Mouse (Mus musculus) urinary bladder, adult 18-20 months (tissue): Measurements from ENCODE around the gene Dstn.

Experiments used
- DNase-seq, 2 experiments: peaks; one replicate each; pipeline ENCODE4 v3.0.0; 2022; ENCODE audit warnings: low spot score in 2 of 2, mixed read lengths in 2 of 2

Gene Dstn

GRCm38 (mm10) chr2:143915600-143916135 is 548 bp downstream of the Dstn start:
- peak in 1 of 2 experiments; percentile 47 for DNase-seq

DNA sequence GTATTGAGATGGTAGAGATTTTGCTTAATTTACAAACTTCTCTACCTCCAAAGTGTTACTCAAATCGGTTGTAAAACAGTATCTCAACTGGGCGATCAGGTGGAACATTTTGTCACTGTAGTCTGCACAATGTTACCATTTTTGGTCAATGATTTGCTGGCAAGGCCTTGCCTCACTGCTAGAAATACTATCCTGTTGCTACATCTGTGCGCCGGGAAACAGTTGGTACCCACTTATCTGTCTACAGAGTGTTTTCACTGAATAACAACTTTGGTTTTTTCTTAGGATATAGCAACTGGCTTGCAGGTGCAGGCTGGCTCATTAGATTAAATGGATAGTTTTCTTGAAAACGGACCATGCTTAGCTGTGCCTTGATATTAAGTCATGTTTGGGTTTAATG is 1.1 kb downstream of the Dstn start:
- DNase-seq: no peak

- DNase-seq: no peak
Measured at GRCm38 (mm10) chr2:143917622-143918021, 2.5 kb downstream of the Dstn start.

GRCm38 (mm10) chr2:143918831-143919502 is 3.8 kb downstream of the Dstn start:
- no peak for DNase-seq

GRCm38 (mm10) chr2:143924085-143924484 is 9.0 kb downstream of the Dstn start:
- no peak for DNase-seq

DNA sequence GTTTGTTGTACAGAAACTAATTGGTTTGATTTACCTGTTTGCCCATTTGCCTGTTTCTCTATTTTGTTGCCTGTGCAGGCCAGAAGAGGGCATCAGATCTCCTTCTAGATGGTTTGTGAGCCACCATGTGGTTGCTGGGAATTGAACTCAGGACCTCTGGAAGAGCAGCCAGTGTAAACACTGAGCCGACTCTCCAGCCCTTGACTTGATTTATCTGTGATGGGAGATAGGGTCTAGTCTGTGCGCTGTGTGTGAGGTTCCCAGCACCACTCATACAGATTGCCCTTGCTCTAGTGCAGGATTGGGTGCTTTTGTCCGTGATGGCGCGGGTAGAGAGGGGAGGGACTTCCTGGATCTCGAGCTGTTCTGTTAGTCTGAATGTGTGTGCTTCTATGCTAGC is 10.7 kb downstream of the Dstn start:
- no peak for DNase-seq

DNA sequence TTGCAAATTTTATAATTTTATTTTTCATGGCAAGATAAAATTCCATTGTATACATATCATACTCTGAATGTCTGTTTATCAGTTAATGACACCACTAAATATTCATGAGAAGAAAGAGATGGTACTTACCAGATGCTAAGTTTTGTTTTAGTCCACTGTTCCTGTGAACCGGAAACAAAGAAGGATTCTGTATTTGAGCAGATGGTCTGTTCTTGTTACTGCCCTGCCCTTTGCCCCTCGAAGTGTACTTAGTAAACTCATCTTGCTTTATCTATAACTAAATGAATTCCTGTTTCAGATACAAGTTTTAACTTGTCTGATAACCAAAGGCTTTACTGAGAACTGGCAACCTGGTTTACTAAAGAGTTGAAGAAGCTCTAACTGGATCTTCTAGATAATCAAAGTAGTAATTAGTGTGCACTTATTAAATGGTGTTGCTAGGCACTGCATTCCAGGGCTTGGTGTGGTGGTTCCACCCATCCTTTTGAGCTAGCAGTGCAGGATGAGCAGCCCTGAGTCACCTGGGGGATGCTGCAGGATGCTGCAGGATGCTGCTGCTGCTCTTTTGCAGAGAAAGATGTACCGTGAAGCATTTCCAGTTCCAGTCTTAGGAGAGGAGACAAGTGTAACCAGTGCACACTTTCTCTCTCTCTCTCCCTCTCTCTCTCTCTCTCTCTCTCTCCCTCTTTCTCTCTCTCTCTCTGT is 14.6 kb downstream of the Dstn start:
- no peak for DNase-seq

DNA sequence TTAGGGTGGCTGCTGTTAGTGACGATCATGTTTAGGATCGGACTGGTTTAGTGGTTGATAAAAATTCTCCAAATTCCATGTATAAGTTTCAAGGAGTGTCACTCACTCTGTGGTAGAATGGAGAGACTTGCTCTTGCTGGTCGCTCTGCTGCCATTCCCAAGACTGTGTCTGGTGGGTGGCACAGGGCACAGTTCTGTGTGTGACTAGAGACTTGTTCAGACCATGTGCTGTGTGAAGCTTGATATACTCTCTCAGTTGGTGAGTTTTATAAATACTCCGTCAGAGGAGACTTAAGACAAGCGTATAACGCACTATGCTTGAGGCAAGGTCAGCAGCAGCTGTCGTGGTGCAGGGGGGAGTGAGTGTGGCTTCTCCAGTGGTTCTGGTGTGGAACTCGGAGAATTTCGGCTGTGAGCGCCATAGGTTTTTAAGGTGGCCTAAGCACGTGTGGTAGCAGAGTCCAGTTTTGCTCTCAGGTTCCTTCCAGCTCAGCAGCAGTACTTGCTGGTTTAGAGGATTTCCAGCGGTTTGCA is 17.3 kb downstream of the Dstn start:
- no peak for DNase-seq

DNA sequence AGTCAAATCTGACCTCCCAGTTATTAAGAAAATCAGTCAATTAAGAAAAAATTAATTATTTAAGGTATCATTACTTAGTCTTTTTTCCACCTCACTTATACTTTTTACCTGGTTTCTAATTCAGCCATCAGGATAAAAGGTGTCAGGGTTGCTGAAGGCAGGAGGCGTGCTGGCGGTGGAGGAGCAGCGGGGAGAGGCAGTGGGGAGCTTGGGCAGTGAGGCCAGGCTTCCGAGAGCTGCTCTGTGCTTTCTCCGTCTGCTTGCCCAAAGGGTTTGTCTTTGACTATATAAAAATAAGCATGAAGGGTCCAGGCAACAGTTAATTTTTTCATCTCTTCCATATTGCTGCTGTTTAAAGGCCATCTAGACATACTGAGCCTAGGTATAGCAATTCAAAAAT is 18.4 kb downstream of the Dstn start:
- no peak for DNase-seq

DNA sequence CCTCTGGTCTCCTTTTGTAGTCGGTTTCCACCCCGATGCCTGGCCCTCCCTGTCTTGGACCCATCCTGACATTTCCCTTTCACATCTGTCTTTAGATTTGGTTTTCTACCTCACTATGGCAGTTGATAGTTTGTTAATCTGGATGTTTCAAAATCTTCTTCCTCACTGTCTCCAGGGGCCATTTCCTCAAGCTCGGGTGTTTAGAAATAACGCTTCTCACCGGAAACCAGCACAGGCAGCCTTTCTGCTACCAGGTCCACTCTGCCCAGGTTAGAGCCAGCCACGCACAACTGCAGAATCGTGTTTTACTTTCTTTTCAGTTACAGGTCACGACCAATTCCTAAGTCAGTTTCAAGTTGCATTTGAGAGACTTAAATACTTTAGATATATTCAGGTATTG is 19.3 kb downstream of the Dstn start:
- DNase-seq: no peak

- DNase-seq: no peak
Measured at GRCm38 (mm10) chr2:143937861-143938260, 22.7 kb downstream of the Dstn start.

DNA sequence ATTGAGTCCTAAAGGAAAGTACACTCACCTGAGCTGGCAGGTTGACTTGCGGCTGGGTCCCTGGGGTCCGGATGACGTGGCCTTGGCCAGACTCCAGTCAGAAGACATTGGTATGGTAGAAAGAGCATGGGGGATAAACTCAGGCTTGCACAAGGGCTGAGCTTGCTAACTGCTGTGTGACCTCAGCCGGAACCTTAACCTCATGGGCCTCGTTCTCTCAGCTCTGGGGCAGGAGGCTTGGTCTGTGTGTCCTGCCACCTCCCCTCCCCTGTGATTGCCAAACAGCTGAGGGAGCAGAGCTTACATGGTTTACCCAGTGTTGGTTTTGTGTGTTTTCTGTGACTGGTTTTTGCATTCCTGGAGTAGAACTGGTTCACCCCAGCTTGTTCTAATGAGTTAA is 25.3 kb downstream of the Dstn start:
- DNase-seq: no peak

- DNase-seq: no peak
Measured at GRCm38 (mm10) chr2:143944796-143945195, 29.7 kb downstream of the Dstn start.

DNA sequence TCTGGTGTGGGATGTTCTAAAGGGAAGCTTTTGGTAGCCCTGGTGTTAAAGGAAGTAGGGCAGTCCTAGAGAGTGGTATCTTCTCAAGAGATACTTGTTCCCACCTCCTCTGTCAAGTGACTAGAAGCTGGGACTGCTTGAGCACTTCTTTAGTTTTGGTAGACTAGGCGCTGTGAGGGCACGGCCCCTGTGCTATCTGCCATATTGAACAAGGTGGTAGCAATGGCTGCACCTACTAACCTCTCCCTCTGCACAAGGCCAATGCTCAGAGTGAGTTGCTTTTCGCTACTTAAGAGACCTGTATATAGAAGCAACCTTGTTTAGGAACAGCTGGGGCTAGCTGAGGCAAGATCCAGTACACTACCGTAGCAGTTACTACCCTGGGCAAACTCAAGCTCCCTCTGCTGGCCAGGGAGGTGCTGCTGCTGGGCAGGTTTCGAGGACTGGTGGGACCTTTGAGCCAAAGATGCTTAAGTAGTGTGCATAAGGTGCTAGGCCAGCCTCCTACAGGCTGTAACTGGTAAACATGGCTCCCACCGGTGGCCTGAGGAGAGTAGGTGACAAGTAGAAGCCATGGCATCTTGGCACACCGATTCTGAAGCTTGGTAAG is 30.5 kb downstream of the Dstn start:
- DNase-seq: peak; percentile 39 to 49

DNA sequence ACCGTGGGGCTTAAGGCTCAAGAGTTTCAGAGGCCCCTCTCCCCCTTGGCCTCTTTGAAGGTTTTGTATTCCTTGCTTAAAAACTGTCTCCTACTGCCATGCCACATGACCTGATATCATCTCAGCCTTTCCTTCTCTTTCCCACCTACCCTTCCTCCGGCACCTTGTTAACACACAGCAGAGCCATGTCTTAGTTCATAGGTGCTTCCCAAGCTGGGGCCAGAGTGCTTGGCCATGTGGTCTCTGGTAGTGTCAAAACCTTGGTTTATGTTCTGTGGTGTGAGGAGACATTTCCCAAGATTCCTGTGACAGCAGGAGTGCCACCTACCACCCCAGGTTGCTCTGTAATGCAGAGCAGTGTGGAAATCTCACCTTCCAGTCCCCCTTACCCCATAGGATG is 31.3 kb downstream of the Dstn start:
- DNase-seq: no peak

GRCm38 (mm10) chr2:143947981-143948380 is 32.9 kb downstream of the Dstn start:
- DNase-seq: no peak

DNA sequence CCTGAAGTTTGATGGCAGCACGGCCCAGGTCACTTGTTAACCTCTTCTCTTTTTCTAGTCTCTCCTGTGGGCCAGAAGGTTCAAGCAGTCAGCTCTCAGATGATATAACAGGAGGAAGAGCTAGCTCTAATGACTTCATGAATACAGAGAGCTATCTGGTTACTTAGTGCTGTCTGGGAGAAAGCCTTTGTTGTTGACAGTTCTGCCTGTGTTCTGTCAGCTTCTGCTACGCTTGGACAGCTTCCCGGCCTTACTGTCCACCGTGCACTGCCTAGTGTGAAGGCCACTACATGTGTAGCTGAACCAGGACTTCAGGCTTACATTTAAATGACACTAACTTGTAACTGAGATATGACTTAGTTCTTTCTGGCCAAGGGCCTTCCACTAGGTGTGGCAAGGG is 33.3 kb downstream of the Dstn start:
- DNase-seq: no peak

GRCm38 (mm10) chr2:143949217-143949616 is 34.1 kb downstream of the Dstn start:
- no peak for DNase-seq

- DNase-seq: no peak
Measured at GRCm38 (mm10) chr2:143950290-143951027, 35.3 kb downstream of the Dstn start.

DNA sequence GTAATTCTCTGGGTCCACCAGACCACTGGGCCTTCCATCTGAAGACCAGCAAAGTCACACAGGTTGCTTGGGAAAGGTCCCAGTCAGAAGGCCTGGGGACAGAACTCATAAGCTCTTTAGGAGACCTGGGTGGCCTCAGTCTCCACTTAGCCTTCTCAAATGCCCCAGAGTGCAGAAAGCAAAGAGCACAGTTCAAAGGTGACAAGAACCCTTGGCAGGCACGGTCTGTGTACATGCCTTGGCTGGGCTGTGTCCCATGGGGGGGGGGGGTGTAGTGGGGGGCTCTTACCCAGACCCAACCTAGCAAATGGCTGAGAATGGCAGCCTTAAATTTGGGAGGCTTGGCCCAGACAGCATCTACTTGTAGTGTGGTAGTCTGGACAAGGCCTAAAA is 35.9 kb downstream of the Dstn start:
- DNase-seq: no peak

- DNase-seq: peak in 1 of 2 experiments; percentile 47
Measured at GRCm38 (mm10) chr2:143951546-143952315, 36.6 kb downstream of the Dstn start.
